ENCODE assay signal across 9 mouse cellular contexts in genomic region chr13:52151777-52152176, GRCm38 (mm10).
DNase-seq lines count a peak whose midpoint lies in the region; ATAC-seq lines count a peak whose summit lies in the region.
"Had no signal": no experiment of that assay in that cellular context is flagged by ENCODE, and none has a peak within 500 bp of the region (broad histone marks: within the 10 kb centered on the region; RNA-seq: fewer than 3 reads in every experiment).

No protein-coding gene starts in this region.

- no peak overlapping the region for H3K4me3 ChIP-seq in intestine, embryonic 15.5 days (replicated peaks)
- no peak overlapping the region for H3K4me3 ChIP-seq in limb, embryonic 10.5 days

- peaks cover 24% of the 10 kb centered on the region for H3K4me1 ChIP-seq in intestine, embryonic 15.5 days (replicated peaks)
- H3K4me1 ChIP-seq in limb, embryonic 10.5 days: peaks cover 21% of the 10 kb centered on the region

- no peaks in the 10 kb centered on the region for H3K9me3 ChIP-seq in intestine, embryonic 15.5 days
- H3K9me3 ChIP-seq in limb, embryonic 10.5 days (replicated peaks): no peaks in the 10 kb centered on the region

- 0 out of 2 replicates have a peak overlapping the region, but pooled peaks have one; percentile 19 for H3K4me2 ChIP-seq in intestine, embryonic 15.5 days (replicated peaks)

- DNase-seq in urinary bladder, adult 18-20 months (ENCODE audit: low spot score in 2 of 2): peak; percentile 31 to 38
- no peak for DNase-seq in urinary bladder, postnatal 10 days (ENCODE audit: low spot score)
- no peak for DNase-seq in limb, embryonic 10.5 days (ENCODE audit: low spot score)
- no peak for DNase-seq in thymus, postnatal 25 days
- no peak for DNase-seq in frontal cortex, postnatal 25 days (ENCODE audit: low spot score in 2 of 2)
- DNase-seq in embryo, embryonic 11 days: no peak
- DNase-seq: cerebellum, adult 9-11 months had no signal

- peak overlapping the region; percentile 51; the same call in 1 of the 2 replicates for H3K27ac ChIP-seq in intestine, embryonic 15.5 days
- peak overlapping the region; percentile 20; the same call in 1 of the 2 replicates for H3K27ac ChIP-seq in limb, embryonic 10.5 days
- H3K27ac ChIP-seq: liver, embryonic 14.5 days had no signal

- 39% methylated on average over 11 of the region's 11 CpGs for WGBS in intestine, embryonic 15.5 days
- 63% methylated on average over 11 of the region's 11 CpGs for WGBS in limb, embryonic 10.5 days

- no peaks in the 10 kb centered on the region for H3K36me3 ChIP-seq in intestine, embryonic 15.5 days
- H3K36me3 ChIP-seq in limb, embryonic 10.5 days: no peaks in the 10 kb centered on the region

- ATAC-seq in intestine, embryonic 15.5 days: peak; percentile 88

- H3K27me3 ChIP-seq in intestine, embryonic 15.5 days (replicated peaks): no peaks in the 10 kb centered on the region
- H3K27me3 ChIP-seq in limb, embryonic 10.5 days (ENCODE audit: low read depth, poor library complexity, severe bottlenecking): no peaks in the 10 kb centered on the region

- peak overlapping the region; percentile 3; the same call in 1 of the 2 replicates for H3K9ac ChIP-seq in intestine, embryonic 15.5 days
- H3K9ac ChIP-seq: liver, embryonic 14.5 days had no signal

Comparison
In these comparisons a context has a peak if more than half of its experiments do, and no peak if none do; other contexts are left out.
1. DNase-seq: peak in urinary bladder, adult 18-20 months (2 of 2); none in urinary bladder, postnatal 10 days (single experiment), limb, embryonic 10.5 days (single experiment), thymus, postnatal 25 days (single experiment), frontal cortex, postnatal 25 days (0 of 2) and embryo, embryonic 11 days (single experiment).